ENCODE assay signal across 22 mouse cellular contexts in genomic region chr14:64517584-64518195, GRCm38 (mm10).
"Had no signal": no experiment of that assay in that cellular context is flagged by ENCODE, and none has a peak within 500 bp of the region (broad histone marks: within the 10 kb centered on the region; RNA-seq: fewer than 3 reads in every experiment).

No protein-coding gene starts in this region.

- H3K9me3 ChIP-seq: limb, embryonic 10.5 days; limb, embryonic 13.5 days; liver, embryonic 12.5 days; liver, embryonic 15.5 days; lung, embryonic 15.5 days; midbrain, embryonic 10.5 days; midbrain, embryonic 15.5 days; neural tube, embryonic 12.5 days; neural tube, embryonic 15.5 days had no signal

- H3K4me1 ChIP-seq: limb, embryonic 10.5 days; limb, embryonic 13.5 days; lung, embryonic 15.5 days; megakaryocyte, embryonic 14.5 days; midbrain, embryonic 10.5 days; neural tube, embryonic 12.5 days; neural tube, embryonic 15.5 days had no signal

- H3K36me3 ChIP-seq: limb, embryonic 10.5 days; limb, embryonic 13.5 days; liver, embryonic 12.5 days; liver, embryonic 15.5 days; lung, embryonic 15.5 days; midbrain, embryonic 10.5 days; midbrain, embryonic 15.5 days; neural tube, embryonic 12.5 days; neural tube, embryonic 15.5 days had no signal

- H3K9ac ChIP-seq: limb, embryonic 13.5 days; liver, embryonic 12.5 days; liver, embryonic 15.5 days; lung, embryonic 15.5 days; midbrain, embryonic 15.5 days; neural tube, embryonic 12.5 days; neural tube, embryonic 15.5 days had no signal

- H3K27ac ChIP-seq: limb, embryonic 10.5 days; limb, embryonic 13.5 days; liver, embryonic 12.5 days; liver, embryonic 15.5 days; lung, embryonic 15.5 days; midbrain, embryonic 10.5 days; midbrain, embryonic 15.5 days; neural tube, embryonic 12.5 days; neural tube, embryonic 15.5 days had no signal

- H3K27me3 ChIP-seq: limb, embryonic 13.5 days; liver, embryonic 12.5 days; liver, embryonic 15.5 days; lung, embryonic 15.5 days; megakaryocyte, embryonic 14.5 days; midbrain, embryonic 15.5 days; neural tube, embryonic 12.5 days; neural tube, embryonic 15.5 days had no signal

- ATAC-seq: liver, embryonic 12.5 days; midbrain, embryonic 15.5 days had no signal

- H3K4me3 ChIP-seq: limb, embryonic 10.5 days; limb, embryonic 13.5 days; liver, embryonic 12.5 days; liver, embryonic 15.5 days; lung, embryonic 15.5 days; megakaryocyte, embryonic 14.5 days; midbrain, embryonic 10.5 days; midbrain, embryonic 15.5 days; neural tube, embryonic 12.5 days; neural tube, embryonic 15.5 days had no signal

- DNase-seq: kidney, adult 18-20 months; kidney, adult 9 months; kidney, postnatal 14 days; kidney, postnatal 4 days; layer of hippocampus, adult 9-11 months; layer of hippocampus, postnatal 36 days; liver; lung, adult 18-20 months; lung, postnatal 10 days; lung, postnatal 36 days; thymus, adult 18-20 months; thymus, postnatal 36 days had no signal

- H3K4me2 ChIP-seq: limb, embryonic 13.5 days; liver, embryonic 12.5 days; liver, embryonic 15.5 days; lung, embryonic 15.5 days; midbrain, embryonic 15.5 days; neural tube, embryonic 12.5 days; neural tube, embryonic 15.5 days had no signal
